Mouse (Mus musculus): ENCODE measurements around the gene Gm10271. TPM values are rescaled to one million over a fixed set of nuclear protein-coding genes. Genes with fewer than 3 reads are reported as not detected.

Gene Gm10271
- total RNA-seq, 2 experiments from 2014 or later: not detected

DNA sequence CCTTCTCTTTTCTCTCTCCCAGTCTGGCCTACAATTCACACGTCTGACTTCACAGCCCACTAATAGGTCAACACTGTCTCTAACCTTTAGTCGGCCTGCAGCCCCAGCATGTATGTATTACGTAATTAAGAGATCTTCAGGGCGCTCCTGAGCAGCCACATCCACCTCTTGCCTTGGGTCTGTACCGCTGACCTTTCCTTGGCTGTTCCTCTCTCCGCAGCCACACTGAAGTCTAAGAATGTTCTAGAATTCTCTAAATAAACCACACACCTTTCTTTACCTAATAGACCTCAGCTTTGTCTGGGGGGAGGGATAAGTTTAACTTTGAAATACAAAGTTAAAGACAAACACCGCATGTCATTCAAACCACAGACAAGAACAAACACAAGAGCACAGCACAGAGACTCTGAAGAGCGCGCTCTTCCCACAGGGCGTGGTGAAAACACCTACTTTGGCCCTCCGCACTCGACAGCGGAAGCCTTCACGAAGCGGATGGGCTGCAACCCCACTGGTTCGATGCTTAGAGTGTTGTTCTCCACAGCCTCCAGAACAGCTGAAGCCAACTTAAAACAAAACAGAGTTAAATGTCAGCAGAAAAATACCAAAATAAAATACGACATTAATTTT, 58.6 kb downstream of the Gm10271 start:
- no peak for DNase-seq (ENCODE audit: low spot score)
- intact Hi-C loops (cut with DNase I): no loop called here

- DNase-seq (ENCODE audit: low spot score): no peak
- intact Hi-C loops (cut with DNase I): no loop called here
Observed at GRCm38 (mm10) chr10:116912850-116913249, 59.6 kb downstream of the Gm10271 start.

DNA sequence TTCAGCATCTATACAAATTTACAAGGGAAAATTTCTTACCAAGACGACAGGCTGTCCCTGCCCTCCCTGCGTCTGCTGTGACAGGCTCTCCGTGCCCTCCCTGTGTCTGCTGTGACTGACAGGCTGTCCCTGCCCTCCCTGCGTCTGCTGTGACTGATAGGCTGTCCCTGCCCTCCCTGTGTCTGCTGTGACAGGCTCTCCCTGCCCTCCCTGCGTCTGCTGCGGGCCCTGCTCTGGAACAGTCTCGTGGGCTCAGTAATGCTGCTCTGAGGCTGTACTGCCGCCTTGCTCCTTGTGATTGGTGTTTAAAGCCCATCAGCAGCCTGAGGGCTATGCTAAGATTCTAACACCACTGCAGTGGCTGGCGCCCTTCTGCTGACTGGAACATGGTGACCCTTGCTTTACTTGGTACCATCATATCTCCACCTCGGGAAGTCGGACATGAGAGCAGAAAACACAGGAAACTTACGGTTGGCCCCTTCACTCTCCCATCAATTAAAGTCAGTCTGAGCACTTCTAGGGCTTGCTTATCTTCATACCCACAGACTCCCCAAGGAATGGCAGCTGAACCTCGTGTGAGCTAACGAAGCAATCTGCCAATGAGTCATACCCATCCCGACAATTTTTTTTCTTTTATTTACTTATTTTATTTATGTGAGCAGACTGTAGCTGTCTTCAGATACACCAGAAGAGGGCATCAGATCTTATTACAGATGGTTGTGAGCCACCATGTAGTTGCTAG, 63.3 kb downstream of the Gm10271 start:
- intact Hi-C loops (cut with DNase I): no loop called here

More for the DNA sequence above, 63.3 kb downstream of the Gm10271 start:
- no peak for DNase-seq (ENCODE audit: low spot score)

Other genes with a start within 250 kb of the Gm10271 start
- 1 to 10 TPM in 1 of 2 experiments, under 1 TPM in 1; 0.81 to 1.1 TPM for gene Myrfl, start 75.7 kb downstream of the Gm10271 start, total RNA-seq (2021)
- gene Rab3ip, start 21.8 kb downstream of the Gm10271 start, total RNA-seq (2021): 10 to 100 TPM; 85.5 to 87.9 TPM
- 1 to 10 TPM; 3.2 to 3.4 TPM for gene Best3, start 13.7 kb upstream of the Gm10271 start, total RNA-seq (2021)
- 100 to 1,000 TPM; 175 to 176 TPM for gene Lrrc10, start 72.7 kb upstream of the Gm10271 start, total RNA-seq (2021)
- 100 to 1,000 TPM; 129 to 137 TPM for gene Cct2, start 91.2 kb upstream of the Gm10271 start, total RNA-seq (2021)
- 10 to 100 TPM; 16.3 to 17.1 TPM for gene Frs2, start 175.9 kb upstream of the Gm10271 start, total RNA-seq (2021)